Mouse (Mus musculus): ENCODE measurements around the gene Hoxb6.

GRCm38 (mm10) chr11:96303151-96304099 lies 11.1 kb downstream of the Hoxb6 start, which contains the start of gene Hoxb5:
- TF ChIP-seq CTCF (IDR thresholded peaks at IDR 0.05; ENCODE audit: borderline replicate concordance, control insufficient read depth, extremely low read depth, insufficient read depth, low read length, poor library complexity): peak; percentile 80
- no peak for TF ChIP-seq POLR2A (IDR thresholded peaks at IDR 0.05; ENCODE audit: control insufficient read depth, extremely low read depth, insufficient read depth, low read length, poor library complexity)
